Mouse (Mus musculus) embryonic fibroblast, embryonic 13.5 days (primary cell): ENCODE results near the gene Avil. TPM values are rescaled to one million over a fixed set of nuclear protein-coding genes. Genes with fewer than 3 reads are reported as not detected.

Experiments
- H3K27ac ChIP-seq: 2 replicates; pipeline ENCODE4 v1.5.1; 2012; ENCODE audit warnings: low read length, control low read depth, inconsistent platforms; ENCODE audit not compliant: insufficient read depth
- H3K4me1 ChIP-seq: 2 replicates; pipeline ENCODE4 v1.6.1; 2011; ENCODE audit warnings: low read length; ENCODE audit not compliant: control insufficient read depth, insufficient read depth
- H3K4me3 ChIP-seq: 2 replicates; pipeline ENCODE4 v1.5.1; 2011; ENCODE audit warnings: mild to moderate bottlenecking, control low read depth, low read length; ENCODE audit not compliant: insufficient read depth
- CTCF ChIP-seq: IDR thresholded peaks from 2 replicates; pipeline ENCODE4 v1.5.1; 2011; ENCODE audit warnings: mild to moderate bottlenecking, control low read depth, low read length, moderate library complexity, borderline replicate concordance; ENCODE audit not compliant: insufficient read depth
- POLR2A ChIP-seq: IDR thresholded peaks from 2 replicates; pipeline ENCODE4 v1.6.1; 2011; ENCODE audit warnings: low read depth, mild to moderate bottlenecking, control low read depth, low read length, moderate library complexity
- polyA plus RNA-seq: library from polyadenylated mRNA; stranded (reverse); fragments of >200 nt; gene quantifications from 2 replicates; pipeline ENCODE4 v1.2.4, GENCODE M21; 2011; ENCODE audit warnings: low read depth; ENCODE audit not compliant: missing spikeins, insufficient read length

Gene Avil
- 0.57 and 1.5 TPM in 2 replicates for polyA plus RNA-seq

- Histone ChIP-seq H3K4me3 (no peak within 1 kb of the TSS), H3K27ac (no peak within 1 kb of the TSS)
- TF ChIP-seq CTCF: no peak
- no peak for TF ChIP-seq POLR2A
Measured at GRCm38 (mm10) chr10:127000529-127000928, at the start of gene Avil. TSS of gene Avil (plus strand) at chr10:127000709.

GRCm38 (mm10) chr10:126952375-126952774 is 48.1 kb upstream of the Avil start:
- no peak overlapping the region for H3K4me3 ChIP-seq
- no peak overlapping the region for H3K27ac ChIP-seq
- peaks cover 10% of the 10 kb centered on the region for H3K4me1 ChIP-seq
- TF ChIP-seq POLR2A (no peak), CTCF (no peak)

More at GRCm38 (mm10) chr10:127000529-127000928, at the start of gene Avil:
- H3K4me1 ChIP-seq: no peaks in the 10 kb centered on the region

- H3K27ac ChIP-seq: peak overlapping the region; percentile 87
- TF ChIP-seq CTCF: no peak
- no peak for TF ChIP-seq POLR2A
Measured at GRCm38 (mm10) chr10:126953029-126953471, 47.5 kb upstream of the Avil start.

GRCm38 (mm10) chr10:126956692-126957358 is 43.7 kb upstream of the Avil start:
- Histone ChIP-seq H3K27ac (peak overlapping the region; percentile 82), H3K4me1 (peaks cover 13% of the 10 kb centered on the region), H3K4me3 (no peak overlapping the region)
- TF ChIP-seq CTCF (no peak), POLR2A (no peak)

More at GRCm38 (mm10) chr10:126953029-126953471, 47.5 kb upstream of the Avil start:
- H3K4me3 ChIP-seq: no peak overlapping the region
- peaks cover 13% of the 10 kb centered on the region for H3K4me1 ChIP-seq

GRCm38 (mm10) chr10:126957359-126958107 is 43.0 kb upstream of the Avil start:
- Histone ChIP-seq H3K27ac (peak overlapping the region; percentile 82), H3K4me1 (peaks cover 13% of the 10 kb centered on the region), H3K4me3 (no peak overlapping the region)
- TF ChIP-seq CTCF (no peak), POLR2A (peak; percentile 29; the same call in 1 of the 2 replicates)

- Histone ChIP-seq H3K4me3 (no peak overlapping the region), H3K27ac (no peak overlapping the region), H3K4me1 (peaks cover 15% of the 10 kb centered on the region)
- TF ChIP-seq POLR2A: no peak
- TF ChIP-seq CTCF: no peak
Measured at GRCm38 (mm10) chr10:126960496-126960895, 40.0 kb upstream of the Avil start.

GRCm38 (mm10) chr10:126961757-126962156 is 38.8 kb upstream of the Avil start:
- Histone ChIP-seq H3K4me1 (peaks cover 11% of the 10 kb centered on the region; the same call in 1 of the 2 replicates), H3K4me3 (no peak overlapping the region)

GRCm38 (mm10) chr10:126962271-126962965 is 38.1 kb upstream of the Avil start:
- peaks cover 5% of the 10 kb centered on the region; the same call in 1 of the 2 replicates for H3K4me1 ChIP-seq
- TF ChIP-seq CTCF (no peak), POLR2A (no peak)
- H3K27ac ChIP-seq: peak overlapping the region; percentile 91
- H3K4me3 ChIP-seq: no peak overlapping the region

More at GRCm38 (mm10) chr10:126961757-126962156, 38.8 kb upstream of the Avil start:
- TF ChIP-seq POLR2A (no peak), CTCF (no peak)
- peak overlapping the region; percentile 91 for H3K27ac ChIP-seq

- no peak overlapping the region for H3K4me3 ChIP-seq
- peaks cover 2% of the 10 kb centered on the region; the same call in 1 of the 2 replicates for H3K4me1 ChIP-seq
- TF ChIP-seq CTCF (no peak), POLR2A (no peak)
- peak overlapping the region; percentile 91 for H3K27ac ChIP-seq
Measured at GRCm38 (mm10) chr10:126962966-126963330, 37.6 kb upstream of the Avil start.
